Mouse (Mus musculus) heart, adult 2 months (tissue): Measurements from ENCODE around the gene Slc38a1.

ENCODE experiments used
- CTCF ChIP-seq: fragments of 200-600 bp; IDR thresholded peaks from 2 replicates; pipeline ENCODE4 v1.8.1; 2022; ENCODE audit warnings: antibody characterized with exemption, mild to moderate bottlenecking, moderate library complexity
- EP300 ChIP-seq: fragments of 200-500 bp; IDR thresholded peaks from 2 replicates; pipeline ENCODE4 v1.6.1; 2011; ENCODE audit warnings: low read depth, low read length, control low read depth; ENCODE audit not compliant: insufficient read depth
- POLR2A ChIP-seq: fragments of 200-500 bp; IDR thresholded peaks from 2 replicates; pipeline ENCODE4 v1.6.1; 2011; ENCODE audit warnings: mild to moderate bottlenecking, low read depth, low read length, control low read depth; ENCODE audit not compliant: insufficient read depth

DNA sequence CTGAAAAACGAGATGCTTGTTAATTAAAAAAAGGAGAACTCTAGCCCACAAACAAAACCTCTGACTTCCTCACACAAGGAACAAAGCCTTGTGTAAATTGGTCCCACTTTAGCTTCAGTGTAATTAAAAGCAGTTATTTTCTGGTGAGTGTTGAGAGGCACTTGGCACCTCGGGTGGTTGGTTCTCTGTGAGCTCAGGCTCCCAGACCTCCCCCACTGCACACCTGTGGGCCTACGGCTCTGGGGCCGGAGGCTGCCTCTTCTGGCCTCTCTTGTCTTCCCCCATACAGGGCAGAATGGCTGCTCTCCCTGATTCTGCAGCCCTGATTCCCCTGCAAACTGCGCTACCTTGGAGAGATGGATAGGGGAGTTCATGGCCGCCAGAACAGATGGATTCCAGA, 49.3 kb downstream of the Slc38a1 start:
- TF ChIP-seq EP300 (no peak), POLR2A (no peak), CTCF (no peak)
